Mouse (Mus musculus): ENCODE measurements around the gene Pld1. TPM values are rescaled to one million over a fixed set of nuclear protein-coding genes. Genes with fewer than 3 reads are reported as not detected.

Gene Pld1
- polyA plus RNA-seq, 1 experiment from 2014 or later: 2.0 TPM

- H3K9ac ChIP-seq (ENCODE audit: low read length): no peak overlapping the region
- ATAC-seq: no peak
- H3K27ac ChIP-seq (ENCODE audit: low read depth, low read length): no peak overlapping the region
- no peak overlapping the region for H3K4me3 ChIP-seq (ENCODE audit: low read depth, low read length)
- no peaks in the 10 kb centered on the region for H3K36me3 ChIP-seq (ENCODE audit: control insufficient read depth, insufficient read depth, low read length)
- H3K4me1 ChIP-seq (ENCODE audit: control insufficient read depth, insufficient read depth, low read length): no peaks in the 10 kb centered on the region
- no peak for DNase-seq (ENCODE audit: low spot score)
- no peak overlapping the region for H3K4me2 ChIP-seq (ENCODE audit: low read length)
- H3K27me3 ChIP-seq (replicated peaks; ENCODE audit: control insufficient read depth, insufficient read depth, low read length): no peaks in the 10 kb centered on the region
- no peaks in the 10 kb centered on the region for H3K9me3 ChIP-seq (replicated peaks; ENCODE audit: control insufficient read depth, low read length)
- WGBS: 90% methylated on average over 8 of the region's 8 CpGs
Measured at GRCm38 (mm10) chr3:28041236-28041635, 102.7 kb downstream of the Pld1 start.

GRCm38 (mm10) chr3:28042366-28042765 lies 103.9 kb downstream of the Pld1 start:
- Histone ChIP-seq H3K36me3 (ENCODE audit: control insufficient read depth, insufficient read depth, low read length) (no peaks in the 10 kb centered on the region), H3K4me2 (ENCODE audit: low read length) (no peak overlapping the region), H3K9me3 (replicated peaks; ENCODE audit: control insufficient read depth, low read length) (no peaks in the 10 kb centered on the region), H3K27me3 (replicated peaks; ENCODE audit: control insufficient read depth, insufficient read depth, low read length) (no peaks in the 10 kb centered on the region), H3K9ac (ENCODE audit: low read length) (no peak overlapping the region), H3K27ac (ENCODE audit: low read depth, low read length) (no peak overlapping the region), H3K4me3 (ENCODE audit: low read depth, low read length) (no peak overlapping the region), H3K4me1 (ENCODE audit: control insufficient read depth, insufficient read depth, low read length) (no peaks in the 10 kb centered on the region)
- DNase-seq (ENCODE audit: low spot score): no peak
- ATAC-seq: no peak
- WGBS: 97% methylated on average over 4 of the region's 4 CpGs

- WGBS: 87% methylated on average over 5 of the region's 5 CpGs
- no peaks in the 10 kb centered on the region for H3K36me3 ChIP-seq (ENCODE audit: control insufficient read depth, insufficient read depth, low read length)
- no peaks in the 10 kb centered on the region for H3K4me1 ChIP-seq (ENCODE audit: control insufficient read depth, insufficient read depth, low read length)
- no peaks in the 10 kb centered on the region for H3K9me3 ChIP-seq (replicated peaks; ENCODE audit: control insufficient read depth, low read length)
- H3K4me3 ChIP-seq (ENCODE audit: low read depth, low read length): no peak overlapping the region
- DNase-seq (ENCODE audit: low spot score): no peak
- no peak overlapping the region for H3K9ac ChIP-seq (ENCODE audit: low read length)
- no peaks in the 10 kb centered on the region for H3K27me3 ChIP-seq (replicated peaks; ENCODE audit: control insufficient read depth, insufficient read depth, low read length)
- H3K27ac ChIP-seq (ENCODE audit: low read depth, low read length): no peak overlapping the region
- H3K4me2 ChIP-seq (ENCODE audit: low read length): no peak overlapping the region
- no peak for ATAC-seq
Measured at GRCm38 (mm10) chr3:28047599-28047998, 109.1 kb downstream of the Pld1 start.

- H3K27me3 ChIP-seq (replicated peaks; ENCODE audit: control insufficient read depth, insufficient read depth, low read length): no peaks in the 10 kb centered on the region
- no peak overlapping the region for H3K4me2 ChIP-seq (ENCODE audit: low read length)
- DNase-seq (ENCODE audit: low spot score) (no peak), ATAC-seq (no peak)
- H3K36me3 ChIP-seq (ENCODE audit: control insufficient read depth, insufficient read depth, low read length): no peaks in the 10 kb centered on the region
- H3K27ac ChIP-seq (ENCODE audit: low read depth, low read length): no peak overlapping the region
- no peaks in the 10 kb centered on the region for H3K9me3 ChIP-seq (replicated peaks; ENCODE audit: control insufficient read depth, low read length)
- 93% methylated on average over 2 of the region's 2 CpGs for WGBS
- no peaks in the 10 kb centered on the region for H3K4me1 ChIP-seq (ENCODE audit: control insufficient read depth, insufficient read depth, low read length)
- H3K9ac ChIP-seq (ENCODE audit: low read length): no peak overlapping the region
- no peak overlapping the region for H3K4me3 ChIP-seq (ENCODE audit: low read depth, low read length)
Measured at GRCm38 (mm10) chr3:28049526-28049925, 111.0 kb downstream of the Pld1 start.

- Histone ChIP-seq H3K27me3 (replicated peaks; ENCODE audit: control insufficient read depth, insufficient read depth, low read length) (no peaks in the 10 kb centered on the region), H3K4me1 (ENCODE audit: control insufficient read depth, insufficient read depth, low read length) (no peaks in the 10 kb centered on the region), H3K9ac (ENCODE audit: low read length) (no peak overlapping the region), H3K9me3 (replicated peaks; ENCODE audit: control insufficient read depth, low read length) (no peaks in the 10 kb centered on the region), H3K4me3 (ENCODE audit: low read depth, low read length) (no peak overlapping the region), H3K27ac (ENCODE audit: low read depth, low read length) (no peak overlapping the region), H3K4me2 (ENCODE audit: low read length) (no peak overlapping the region), H3K36me3 (ENCODE audit: control insufficient read depth, insufficient read depth, low read length) (no peaks in the 10 kb centered on the region)
- ATAC-seq (no peak), DNase-seq (ENCODE audit: low spot score) (no peak)
- WGBS: 90% methylated on average over 4 of the region's 4 CpGs
Measured at GRCm38 (mm10) chr3:28053076-28053475, 114.6 kb downstream of the Pld1 start.

- no peak for ATAC-seq
- WGBS: 59% methylated on average over 4 of the region's 4 CpGs
- H3K27ac ChIP-seq (ENCODE audit: low read depth, low read length): no peak overlapping the region
- H3K4me3 ChIP-seq (ENCODE audit: low read depth, low read length): no peak overlapping the region
- no peaks in the 10 kb centered on the region for H3K27me3 ChIP-seq (replicated peaks; ENCODE audit: control insufficient read depth, insufficient read depth, low read length)
- H3K36me3 ChIP-seq (ENCODE audit: control insufficient read depth, insufficient read depth, low read length): no peaks in the 10 kb centered on the region
- no peaks in the 10 kb centered on the region for H3K4me1 ChIP-seq (ENCODE audit: control insufficient read depth, insufficient read depth, low read length)
- H3K9ac ChIP-seq (ENCODE audit: low read length): no peak overlapping the region
- H3K4me2 ChIP-seq (ENCODE audit: low read length): no peak overlapping the region
- H3K9me3 ChIP-seq (replicated peaks; ENCODE audit: control insufficient read depth, low read length): no peaks in the 10 kb centered on the region
- DNase-seq (ENCODE audit: low spot score): no peak
Measured at GRCm38 (mm10) chr3:28060713-28061112, 122.2 kb downstream of the Pld1 start.

GRCm38 (mm10) chr3:28061155-28061554 lies 122.7 kb downstream of the Pld1 start:
- DNase-seq (ENCODE audit: low spot score): no peak
- Histone ChIP-seq H3K27me3 (replicated peaks; ENCODE audit: control insufficient read depth, insufficient read depth, low read length) (no peaks in the 10 kb centered on the region), H3K4me3 (ENCODE audit: low read depth, low read length) (no peak overlapping the region), H3K9me3 (replicated peaks; ENCODE audit: control insufficient read depth, low read length) (no peaks in the 10 kb centered on the region), H3K4me1 (ENCODE audit: control insufficient read depth, insufficient read depth, low read length) (no peaks in the 10 kb centered on the region), H3K9ac (ENCODE audit: low read length) (no peak overlapping the region), H3K4me2 (ENCODE audit: low read length) (no peak overlapping the region), H3K36me3 (ENCODE audit: control insufficient read depth, insufficient read depth, low read length) (no peaks in the 10 kb centered on the region), H3K27ac (ENCODE audit: low read depth, low read length) (no peak overlapping the region)
- ATAC-seq: no peak

- Histone ChIP-seq H3K27ac (ENCODE audit: low read depth, low read length) (no peak overlapping the region), H3K9me3 (replicated peaks; ENCODE audit: control insufficient read depth, low read length) (no peaks in the 10 kb centered on the region), H3K36me3 (ENCODE audit: control insufficient read depth, insufficient read depth, low read length) (no peaks in the 10 kb centered on the region), H3K27me3 (replicated peaks; ENCODE audit: control insufficient read depth, insufficient read depth, low read length) (no peaks in the 10 kb centered on the region), H3K4me2 (ENCODE audit: low read length) (no peak overlapping the region), H3K4me3 (ENCODE audit: low read depth, low read length) (no peak overlapping the region), H3K4me1 (ENCODE audit: control insufficient read depth, insufficient read depth, low read length) (no peaks in the 10 kb centered on the region), H3K9ac (ENCODE audit: low read length) (no peak overlapping the region)
- 85% methylated on average over 3 of the region's 3 CpGs for WGBS
- no peak for ATAC-seq
- DNase-seq (ENCODE audit: low spot score): no peak
Measured at GRCm38 (mm10) chr3:28079211-28079610, 140.7 kb downstream of the Pld1 start.

GRCm38 (mm10) chr3:28080116-28080515 lies 141.6 kb downstream of the Pld1 start:
- H3K27me3 ChIP-seq (replicated peaks; ENCODE audit: control insufficient read depth, insufficient read depth, low read length): no peaks in the 10 kb centered on the region
- no peak for DNase-seq (ENCODE audit: low spot score)
- no peak overlapping the region for H3K4me3 ChIP-seq (ENCODE audit: low read depth, low read length)
- no peak overlapping the region for H3K4me2 ChIP-seq (ENCODE audit: low read length)
- no peaks in the 10 kb centered on the region for H3K4me1 ChIP-seq (ENCODE audit: control insufficient read depth, insufficient read depth, low read length)
- no peak overlapping the region for H3K9ac ChIP-seq (ENCODE audit: low read length)
- no peak for ATAC-seq
- WGBS: 88% methylated on average over 1 of the region's 1 CpGs
- no peak overlapping the region for H3K27ac ChIP-seq (ENCODE audit: low read depth, low read length)
- no peaks in the 10 kb centered on the region for H3K9me3 ChIP-seq (replicated peaks; ENCODE audit: control insufficient read depth, low read length)
- H3K36me3 ChIP-seq (ENCODE audit: control insufficient read depth, insufficient read depth, low read length): no peaks in the 10 kb centered on the region

GRCm38 (mm10) chr3:28081012-28081411 lies 142.5 kb downstream of the Pld1 start:
- no peak overlapping the region for H3K4me3 ChIP-seq (ENCODE audit: low read depth, low read length)
- H3K9ac ChIP-seq (ENCODE audit: low read length): no peak overlapping the region
- WGBS: 81% methylated on average over 6 of the region's 6 CpGs
- H3K27ac ChIP-seq (ENCODE audit: low read depth, low read length): no peak overlapping the region
- H3K4me2 ChIP-seq (ENCODE audit: low read length): no peak overlapping the region
- ATAC-seq (no peak), DNase-seq (ENCODE audit: low spot score) (no peak)
- no peaks in the 10 kb centered on the region for H3K36me3 ChIP-seq (ENCODE audit: control insufficient read depth, insufficient read depth, low read length)
- H3K4me1 ChIP-seq (ENCODE audit: control insufficient read depth, insufficient read depth, low read length): no peaks in the 10 kb centered on the region
- H3K9me3 ChIP-seq (replicated peaks; ENCODE audit: control insufficient read depth, low read length): no peaks in the 10 kb centered on the region
- H3K27me3 ChIP-seq (replicated peaks; ENCODE audit: control insufficient read depth, insufficient read depth, low read length): no peaks in the 10 kb centered on the region
